Mouse (Mus musculus) urinary bladder, postnatal 4 days (tissue): ENCODE measurements around the gene Spata13.

ENCODE experiments used
- DNase-seq, 2 experiments: peaks; one replicate each; pipeline ENCODE4 v3.0.0; 2021 to 2022; ENCODE audit warnings: low spot score in 2 of 2

Spata13 gene

GRCm38 (mm10) chr14:60639195-60639594, 5.4 kb downstream of the Spata13 start:
- no peak for DNase-seq

- no peak for DNase-seq
Observed at GRCm38 (mm10) chr14:60641120-60641519, 7.3 kb downstream of the Spata13 start.

DNA sequence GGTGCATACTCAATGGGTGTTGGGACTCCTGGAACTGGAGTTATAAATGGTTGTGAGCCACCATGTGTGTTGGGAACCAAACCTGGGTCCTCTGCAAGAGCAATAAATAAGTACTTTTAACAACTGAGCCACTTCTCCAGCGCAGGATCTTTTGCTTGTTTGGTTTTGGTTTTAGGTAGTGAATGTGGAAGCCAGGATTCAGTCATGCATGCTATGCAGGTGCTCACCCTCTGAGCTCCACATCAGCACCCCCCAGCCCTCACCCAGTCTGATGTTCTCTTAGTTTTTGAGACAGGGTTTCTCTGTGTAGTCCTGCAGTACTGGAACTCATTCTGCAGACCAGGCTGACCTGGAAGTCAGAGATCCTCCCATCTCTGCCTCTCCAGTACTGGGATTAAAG, 8.3 kb downstream of the Spata13 start:
- no peak for DNase-seq

DNA sequence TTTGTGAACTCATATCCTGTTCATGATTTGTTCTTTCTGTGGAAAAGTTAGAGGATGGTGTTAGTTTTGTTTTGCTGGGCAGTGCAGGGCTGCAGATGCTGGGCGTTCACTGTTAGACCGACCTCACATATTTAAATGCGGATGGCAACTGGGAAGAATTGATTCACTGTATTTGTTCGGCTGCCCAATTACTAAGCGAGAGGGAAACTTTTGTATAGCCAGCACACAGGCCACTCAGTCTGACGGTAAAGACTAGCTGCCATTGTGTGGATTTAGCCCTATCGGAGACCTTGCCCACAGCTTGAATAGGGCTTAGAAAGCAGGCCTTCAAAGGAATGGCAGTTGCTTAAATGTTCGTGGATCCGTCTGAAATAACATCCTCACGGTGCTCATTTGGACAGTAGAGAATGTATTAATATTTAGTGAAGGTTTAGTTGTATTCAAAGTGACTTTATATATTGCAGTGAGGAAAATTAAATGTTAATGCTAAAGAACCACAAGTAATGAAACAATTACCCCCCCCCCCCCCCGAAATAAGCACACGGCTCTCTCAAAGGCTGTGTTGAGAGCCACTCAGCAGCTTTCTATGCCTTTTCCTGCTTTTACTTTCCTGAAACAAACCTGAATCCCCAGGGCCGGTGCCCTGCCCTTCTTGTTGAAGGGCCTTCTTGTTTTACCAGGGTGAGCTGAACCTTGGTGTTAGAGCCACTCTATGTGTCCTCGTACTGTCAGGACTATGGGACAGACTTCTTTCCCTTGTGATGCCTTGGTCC, 9.5 kb downstream of the Spata13 start:
- no peak for DNase-seq

- no peak for DNase-seq
Observed at GRCm38 (mm10) chr14:60646373-60646772, 12.6 kb downstream of the Spata13 start.

- no peak for DNase-seq
Observed at GRCm38 (mm10) chr14:60647885-60648284, 14.1 kb downstream of the Spata13 start.

DNA sequence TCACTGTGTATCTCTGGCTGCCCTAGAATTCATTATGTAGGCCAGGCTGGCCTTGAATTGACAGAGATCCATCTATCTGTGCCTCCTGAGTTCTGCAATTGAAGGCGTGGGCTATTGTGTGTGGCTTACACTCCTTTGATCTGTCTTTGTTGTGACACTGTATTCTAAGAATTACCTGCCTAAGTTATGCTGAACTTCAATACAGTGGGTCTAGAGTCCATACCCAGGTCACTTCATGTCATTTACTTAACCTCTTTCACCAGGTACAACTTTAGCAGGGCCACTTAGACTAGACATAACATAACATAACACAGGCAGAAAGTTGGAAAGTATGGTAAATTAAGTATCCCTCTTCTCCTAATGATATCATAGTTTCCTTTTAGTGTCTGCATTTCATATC, 15.2 kb downstream of the Spata13 start:
- no peak for DNase-seq

DNA sequence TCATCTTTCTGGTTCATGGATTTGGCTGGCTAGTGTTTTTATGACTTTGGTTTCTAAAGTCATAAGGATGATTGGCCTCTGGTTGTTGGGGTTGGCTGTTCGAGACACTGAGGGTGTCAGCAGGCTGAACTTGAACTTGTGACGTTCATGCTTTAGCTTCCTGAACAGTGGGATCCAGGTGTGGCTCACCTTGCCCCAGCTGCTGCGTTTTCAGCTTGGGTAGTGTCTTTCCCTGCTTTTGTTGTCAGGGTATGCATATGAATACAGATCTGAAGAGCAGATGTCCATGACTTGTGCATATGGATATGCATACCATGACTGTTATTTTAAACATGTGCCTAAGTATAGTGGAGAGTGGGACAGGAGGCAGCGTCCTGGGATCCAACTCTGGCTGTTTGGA, 19.4 kb downstream of the Spata13 start:
- no peak for DNase-seq

GRCm38 (mm10) chr14:60653977-60654376, 20.2 kb downstream of the Spata13 start:
- no peak for DNase-seq

DNA sequence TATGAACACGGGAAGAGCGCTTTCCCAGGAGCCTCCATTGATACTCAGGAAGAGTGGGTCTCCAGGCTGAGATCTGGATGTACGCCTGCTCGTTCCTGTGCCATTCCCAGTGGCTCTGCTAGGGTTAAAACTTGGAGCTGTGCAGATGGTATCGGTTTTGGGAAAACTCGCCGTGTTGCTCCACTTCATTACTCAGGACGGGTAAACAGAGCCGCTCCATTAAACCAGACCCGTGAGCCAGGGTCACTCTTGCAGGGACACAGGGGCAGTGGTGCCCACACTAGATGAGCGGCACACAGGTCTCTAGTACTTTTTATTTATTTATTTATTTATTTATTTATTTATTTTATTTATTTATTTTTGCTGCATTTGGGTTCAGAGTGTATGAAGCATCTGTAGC, 20.9 kb downstream of the Spata13 start:
- DNase-seq: no peak

- peak; percentile 54 to 64 for DNase-seq
Observed at GRCm38 (mm10) chr14:60655941-60656700, 22.3 kb downstream of the Spata13 start.

DNA sequence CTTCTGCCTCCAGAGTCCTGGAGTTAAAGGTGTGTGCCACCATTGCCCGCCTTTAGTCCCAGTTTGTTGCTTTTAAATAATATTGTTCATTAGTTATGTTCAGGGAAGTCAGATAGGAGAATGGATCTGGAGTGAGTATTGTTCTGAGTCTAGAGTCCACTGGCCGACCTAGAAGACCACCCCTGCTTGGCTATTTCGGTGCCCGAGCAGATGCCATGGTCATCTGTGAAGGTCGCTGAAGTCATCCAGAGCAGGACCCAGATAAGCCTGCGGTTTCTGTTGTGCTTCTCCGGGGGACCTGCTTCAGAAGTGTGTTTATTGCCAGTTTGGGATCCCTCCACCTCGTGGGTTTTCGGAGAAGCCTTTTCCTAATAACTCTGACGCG, 22.9 kb downstream of the Spata13 start:
- DNase-seq: no peak

DNA sequence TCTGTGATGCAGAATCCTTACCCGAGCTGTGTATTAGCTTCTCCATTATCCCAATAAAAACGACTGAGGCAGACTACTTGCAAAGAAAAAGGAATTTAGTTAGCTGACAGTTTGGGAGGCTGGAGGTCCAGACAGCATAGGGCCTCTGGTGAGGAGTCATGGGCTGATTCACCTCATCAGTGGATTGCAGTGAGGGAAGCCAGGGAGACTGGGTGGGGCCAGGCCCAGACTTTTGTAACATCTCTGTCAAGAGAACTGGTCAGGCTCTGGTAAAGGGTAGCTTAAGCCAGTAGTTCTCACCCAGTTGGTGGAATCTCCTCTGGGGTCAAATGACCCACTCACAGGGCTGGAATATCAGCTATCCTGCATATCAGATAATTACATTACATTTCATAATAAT, 24.1 kb downstream of the Spata13 start:
- no peak for DNase-seq

DNA sequence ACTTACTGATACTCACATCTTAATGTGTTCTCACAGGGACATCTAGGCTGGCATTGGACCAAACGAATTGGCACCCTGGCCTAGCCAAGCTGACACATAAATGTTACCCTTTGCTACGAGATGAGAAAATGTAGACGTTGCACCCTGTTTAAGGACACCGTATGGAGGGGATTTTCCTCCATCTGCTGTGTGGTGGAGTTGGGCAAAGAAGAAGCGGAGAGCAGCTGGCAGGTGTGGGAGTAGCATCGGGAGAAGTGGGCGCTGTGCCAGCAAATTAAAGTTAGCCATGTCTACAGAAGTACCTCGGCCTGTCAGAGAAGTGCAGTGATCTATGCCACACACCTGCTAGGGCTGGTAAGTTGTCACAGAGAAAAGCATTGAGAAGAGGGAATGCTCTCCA, 25.7 kb downstream of the Spata13 start:
- DNase-seq: no peak

DNA sequence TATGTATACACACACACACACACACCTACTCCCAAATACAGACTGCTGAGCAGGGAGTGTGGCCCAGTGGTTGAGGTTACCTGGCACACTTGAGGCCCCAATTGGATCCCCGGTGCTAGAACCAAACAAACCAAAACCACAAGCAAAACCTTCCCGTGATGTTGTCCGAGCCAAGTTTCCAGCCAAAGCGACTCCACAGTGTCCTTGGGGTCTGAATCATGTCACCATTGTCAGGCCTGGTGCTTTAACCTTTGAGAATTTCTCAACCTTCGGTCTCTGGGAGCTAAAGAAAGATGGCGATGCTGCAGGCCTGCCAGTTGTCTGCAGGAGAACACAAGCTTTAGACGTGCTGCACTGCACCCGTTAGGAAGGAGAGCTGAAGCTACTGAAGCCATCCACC, 26.8 kb downstream of the Spata13 start:
- no peak for DNase-seq

GRCm38 (mm10) chr14:60661281-60661680, 27.5 kb downstream of the Spata13 start:
- no peak for DNase-seq

- DNase-seq: no peak
Observed at GRCm38 (mm10) chr14:60663309-60663940, 29.6 kb downstream of the Spata13 start.

DNA sequence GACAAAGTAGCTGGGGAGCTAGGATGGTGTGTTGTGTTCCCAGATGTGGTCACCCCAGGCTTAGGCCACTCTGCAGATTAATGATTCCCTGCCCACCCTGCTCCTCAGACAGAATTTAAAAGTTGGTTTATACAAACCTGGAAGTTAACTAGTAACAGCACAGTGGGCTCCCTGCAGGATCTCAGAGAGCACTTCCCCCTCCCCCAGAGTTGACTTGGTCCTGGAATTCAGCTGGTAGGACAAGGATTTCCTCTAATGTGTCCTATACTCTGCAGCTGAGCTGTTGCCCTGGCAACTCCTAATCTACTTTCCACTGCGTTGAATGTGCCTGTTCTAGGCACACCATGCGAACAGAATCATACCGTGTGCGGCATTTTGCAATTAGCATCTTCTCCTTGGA, 30.8 kb downstream of the Spata13 start:
- DNase-seq: no peak

GRCm38 (mm10) chr14:60665263-60665662, 31.5 kb downstream of the Spata13 start:
- DNase-seq: no peak

GRCm38 (mm10) chr14:60666252-60666651, 32.5 kb downstream of the Spata13 start:
- no peak for DNase-seq

- no peak for DNase-seq
Observed at GRCm38 (mm10) chr14:60670191-60670590, 36.4 kb downstream of the Spata13 start.

DNA sequence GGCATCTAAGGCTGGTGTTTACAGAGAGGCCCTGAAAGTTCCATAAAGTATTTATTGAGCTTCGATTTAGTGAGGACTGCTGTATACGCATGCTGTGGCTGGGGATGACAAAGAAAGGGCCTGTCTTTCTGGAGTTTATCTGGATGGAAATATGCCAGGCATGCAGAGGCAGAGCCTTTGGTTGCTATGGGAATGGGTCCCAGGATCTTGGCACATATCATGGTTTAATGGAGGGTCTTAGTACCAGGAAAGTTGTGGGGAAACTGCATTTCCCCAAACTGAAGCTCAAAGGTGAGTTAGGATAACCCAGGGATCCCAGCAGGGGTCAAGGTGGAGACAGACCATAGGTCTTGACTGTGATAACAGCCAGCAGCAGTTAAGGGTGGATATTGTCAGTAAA, 37.7 kb downstream of the Spata13 start:
- no peak for DNase-seq

DNA sequence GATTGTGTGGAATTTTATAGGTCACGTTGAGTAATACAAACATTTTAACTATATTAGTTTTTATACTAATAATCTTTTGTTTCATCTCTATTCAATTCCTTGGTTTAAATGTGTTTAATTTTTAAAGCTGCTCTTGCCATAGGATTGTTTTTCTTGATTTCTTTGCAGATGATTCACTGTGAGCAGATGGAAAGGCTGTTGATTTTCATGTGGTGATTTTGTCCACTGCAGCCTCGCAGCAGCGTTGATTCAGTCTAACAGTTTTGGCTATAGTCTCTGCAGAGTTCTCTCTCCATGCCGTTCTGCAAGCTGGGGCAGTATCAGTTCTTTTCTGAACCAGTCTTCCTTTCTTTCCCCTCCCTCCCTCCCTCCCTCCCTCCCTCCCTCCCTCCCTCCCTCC, 41.9 kb downstream of the Spata13 start:
- DNase-seq: no peak
